8 mouse cellular contexts compared by ENCODE assay signal in genomic region chr17:47527581-47528300, GRCm38 (mm10). TPM values are rescaled to one million over a fixed set of nuclear protein-coding genes. Genes with fewer than 3 reads are reported as not detected.
A peak's percentile ranks its signal among the peaks of the same experiment; 100 is the strongest.
DNase-seq lines count a peak whose midpoint lies in the region; TF ChIP-seq lines count a peak whose summit lies in the region.

No protein-coding gene starts in this region.

- no peak for DNase-seq in spleen, adult 2 months (ENCODE audit: low read depth in 1 of 2, low spot score in 2 of 2)
- DNase-seq in spleen, postnatal 14 days (ENCODE audit: low spot score in 2 of 2) = no peak
- peak; percentile 60 to 61 for DNase-seq in heart, postnatal 10 days
- DNase-seq in lung, adult 2 months = peak; percentile 49
- DNase-seq in thymus, postnatal 10 days (ENCODE audit: low spot score in 2 of 2) = peak; percentile 53 to 59
- DNase-seq in layer of hippocampus, adult 8-10 months (ENCODE audit: low spot score in 2 of 2) = no peak
- no peak for DNase-seq in kidney, adult 8-10 months
- DNase-seq in cerebellum, postnatal 4 days (ENCODE audit: low spot score in 2 of 2) = no peak

- TF ChIP-seq POLR2A in spleen, adult 2 months (IDR thresholded peaks at IDR 0.05; ENCODE audit: low read depth, low read length) = no peak
- no peak for TF ChIP-seq POLR2A in lung, adult 2 months (IDR thresholded peaks at IDR 0.05; ENCODE audit: borderline replicate concordance, extremely low read depth, low read depth, low read length)

- peaks cover 8% of the 10 kb centered on the region; the same call in 1 of the 2 replicates for H3K36me3 ChIP-seq in spleen, adult 2 months (ENCODE audit: control insufficient read depth, insufficient read depth, low read length)

- TF ChIP-seq CTCF in spleen, adult 2 months (IDR thresholded peaks at IDR 0.05; ENCODE audit: extremely low read depth, insufficient read depth, insufficient read length, insufficient replicate concordance) = no peak
- TF ChIP-seq CTCF in lung, adult 2 months (IDR thresholded peaks at IDR 0.05; ENCODE audit: insufficient read depth, low read length) = no peak

- no peak overlapping the region for H3K4me3 ChIP-seq in spleen, adult 2 months (ENCODE audit: extremely low read depth, insufficient read depth, insufficient read length)
- H3K4me3 ChIP-seq in lung, adult 2 months (replicated peaks; ENCODE audit: extremely low read depth, low read depth, low read length) = no peak overlapping the region

- 45% methylated on average over 10 of the region's 10 CpGs for WGBS in spleen, adult 2 months
- WGBS in lung, adult 2 months = 31% methylated on average over 10 of the region's 10 CpGs

- H3K27ac ChIP-seq in spleen, adult 2 months (ENCODE audit: insufficient read depth, low read length) = peak overlapping the region; percentile 41

- peaks cover 56% of the 10 kb centered on the region for H3K4me1 ChIP-seq in spleen, adult 2 months (ENCODE audit: control insufficient read depth, insufficient read depth, insufficient read length)
- H3K4me1 ChIP-seq in lung, adult 2 months (ENCODE audit: control insufficient read depth, insufficient read depth, low read length) = peaks cover 13% of the 10 kb centered on the region

- intact Hi-C loops in heart, postnatal 10 days (cut with DNase I) = loop anchor here (5.0 kb wide), 1 partner anchor 45 kb away; no protein-coding TSS in a partner anchor

- no peaks in the 10 kb centered on the region for H3K27me3 ChIP-seq in spleen, adult 2 months (ENCODE audit: control insufficient read depth, insufficient read depth, low read length)

RNA-seq across cellular contexts. Expression of gene Ccnd3, which starts 22.9 kb away (rescaled TPM):
- 171 and 240 TPM in 2 replicates for polyA plus RNA-seq in spleen, adult 2 months (2012; rRNA removed)
- total RNA-seq in heart, postnatal 10 days (2021) = 100 to 1,000 TPM; 119 to 132 TPM
- polyA plus RNA-seq in lung, adult 2 months (2012; rRNA removed) = 202 and 229 TPM in 2 replicates
- 10 to 100 TPM; 38.4 to 45.2 (median 38.8) TPM for total RNA-seq in layer of hippocampus, adult 8-10 months (2022)

RNA-seq across cellular contexts. Expression of gene Taf8, which starts 25.6 kb away (rescaled TPM):
- polyA plus RNA-seq in spleen, adult 2 months (2012; rRNA removed) = 26.5 and 29.7 TPM in 2 replicates
- 10 to 100 TPM; 14.0 to 15.5 TPM for total RNA-seq in heart, postnatal 10 days (2021)
- 25.7 and 32.2 TPM in 2 replicates for polyA plus RNA-seq in lung, adult 2 months (2012; rRNA removed)
- 10 to 100 TPM; 18.4 to 25.0 (median 23.4) TPM for total RNA-seq in layer of hippocampus, adult 8-10 months (2022)

Comparison
In these comparisons a context has a peak if more than half of its experiments do, and no peak if none do; other contexts are left out.
1. DNase-seq: peak in heart, postnatal 10 days (2 of 2), lung, adult 2 months (single experiment) and thymus, postnatal 10 days (2 of 2); none in spleen, adult 2 months (0 of 2), spleen, postnatal 14 days (0 of 2), layer of hippocampus, adult 8-10 months (0 of 2), kidney, adult 8-10 months (0 of 2) and cerebellum, postnatal 4 days (0 of 2).